Mouse (Mus musculus): ENCODE data around the gene Psg26. TPM values are rescaled to one million over a fixed set of nuclear protein-coding genes. Genes with fewer than 3 reads are reported as not detected.

Psg26 gene
- polyA plus RNA-seq (2014; fragmentation: Illumina TruSeq; extraction: RNeasy Lipid Tissue Mini Kit (QIAGEN cat#74804); ENCODE audit: low replicate concordance), result not detected

DNA sequence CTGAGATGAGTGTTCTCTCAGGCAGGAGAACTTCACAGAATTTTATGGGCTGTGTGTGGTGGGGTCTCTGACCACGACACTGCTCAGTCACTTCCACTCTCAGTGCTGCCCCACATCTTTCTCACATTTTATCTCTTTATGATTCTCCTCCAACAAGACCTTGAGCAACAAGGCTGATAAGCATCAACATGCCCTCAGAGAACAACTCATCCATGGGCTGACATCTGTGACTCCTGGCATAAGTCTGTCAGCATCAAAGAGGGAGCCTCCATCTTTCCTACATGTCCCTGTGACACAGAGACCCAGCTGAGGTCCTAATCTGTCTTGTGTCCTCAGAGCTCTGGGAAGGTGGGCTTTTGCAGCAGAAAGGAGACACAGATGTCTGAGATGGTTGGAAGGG lies at the start of gene Psg26:
TSS of gene Psg26 (minus strand) at position 101 of the 400 bp plus-strand sequence.

DNA sequence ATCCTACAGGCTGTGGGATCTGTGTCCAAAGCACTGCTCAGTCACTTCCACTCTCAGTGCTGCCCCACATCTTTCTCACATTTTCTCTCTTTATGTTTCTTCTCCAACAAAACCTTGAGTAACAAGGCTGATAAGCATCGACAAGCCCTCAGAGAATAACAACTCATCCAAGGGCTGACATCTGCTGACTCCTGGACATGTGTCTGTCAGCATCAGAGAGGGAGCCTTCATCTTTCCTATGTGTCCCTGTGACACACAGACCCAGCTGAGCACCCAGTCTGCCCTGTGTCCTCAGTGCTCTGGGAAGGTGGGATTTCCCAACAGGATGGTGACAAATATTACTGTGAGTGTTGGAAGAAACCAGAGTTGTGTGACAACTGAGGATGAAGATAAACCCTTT lies 48.2 kb upstream of the Psg26 start, which contains the start of gene Psg25:
TSS of gene Psg25 (minus strand) at position 101 of the 400 bp plus-strand sequence.

DNA sequence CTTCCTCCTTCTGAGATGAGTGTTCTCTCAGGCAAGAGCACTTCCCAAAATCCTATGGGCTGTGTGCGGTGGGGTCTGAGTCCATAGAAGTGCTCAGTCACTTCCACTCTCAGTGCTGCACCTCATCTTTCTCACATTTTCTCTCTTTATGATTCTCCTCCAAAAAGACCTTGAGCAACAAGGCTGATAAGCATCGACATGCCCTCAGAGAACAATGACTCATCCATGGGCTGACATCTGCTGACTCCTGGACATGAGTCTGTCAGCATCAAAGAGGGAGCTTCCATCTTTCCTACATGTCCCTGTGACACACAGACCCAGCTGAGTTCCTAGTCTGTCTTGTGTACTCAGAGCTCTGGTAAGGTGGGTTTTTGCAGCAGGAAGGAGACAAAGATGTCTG lies 52.0 kb downstream of the Psg26 start, which contains the start of gene Psg28:
TSS of gene Psg28 (minus strand) at position 101 of the 400 bp plus-strand sequence.

Other genes with a start within 250 kb of the Psg26 start
- gene Mill1, start 238.8 kb downstream of the Psg26 start, polyA plus RNA-seq (2014; fragmentation: Illumina TruSeq; extraction: RNeasy Lipid Tissue Mini Kit (QIAGEN cat#74804); ENCODE audit: low replicate concordance), result 0.33 TPM
- gene Psg18, start 129.2 kb downstream of the Psg26 start, polyA plus RNA-seq (2014; fragmentation: Illumina TruSeq; extraction: RNeasy Lipid Tissue Mini Kit (QIAGEN cat#74804); ENCODE audit: low replicate concordance), result not detected
- gene Psg28, start 52.1 kb downstream of the Psg26 start, polyA plus RNA-seq (2014; fragmentation: Illumina TruSeq; extraction: RNeasy Lipid Tissue Mini Kit (QIAGEN cat#74804); ENCODE audit: low replicate concordance), result not detected
- 2.3 TPM for gene Psg25, start 48.1 kb upstream of the Psg26 start, polyA plus RNA-seq (2014; fragmentation: Illumina TruSeq; extraction: RNeasy Lipid Tissue Mini Kit (QIAGEN cat#74804); ENCODE audit: low replicate concordance)
- not detected for gene Psg27, start 83.1 kb upstream of the Psg26 start, polyA plus RNA-seq (2014; fragmentation: Illumina TruSeq; extraction: RNeasy Lipid Tissue Mini Kit (QIAGEN cat#74804); ENCODE audit: low replicate concordance)
- not detected for gene Psg23, start 132.3 kb upstream of the Psg26 start, polyA plus RNA-seq (2014; fragmentation: Illumina TruSeq; extraction: RNeasy Lipid Tissue Mini Kit (QIAGEN cat#74804); ENCODE audit: low replicate concordance)
- not detected for gene Psg21, start 172.5 kb upstream of the Psg26 start, polyA plus RNA-seq (2014; fragmentation: Illumina TruSeq; extraction: RNeasy Lipid Tissue Mini Kit (QIAGEN cat#74804); ENCODE audit: low replicate concordance)
- not detected for gene Psg20, start 202.0 kb upstream of the Psg26 start, polyA plus RNA-seq (2014; fragmentation: Illumina TruSeq; extraction: RNeasy Lipid Tissue Mini Kit (QIAGEN cat#74804); ENCODE audit: low replicate concordance)
- gene Psg22, start 233.9 kb upstream of the Psg26 start, polyA plus RNA-seq (2014; fragmentation: Illumina TruSeq; extraction: RNeasy Lipid Tissue Mini Kit (QIAGEN cat#74804); ENCODE audit: low replicate concordance), result not detected

All from small intestine, adult 10 weeks (tissue).